Mouse (Mus musculus): ENCODE data around the gene Gm10719. TPM values are rescaled to one million over a fixed set of nuclear protein-coding genes. Genes with fewer than 3 reads are reported as not detected.

Gm10719 gene
- polyA plus RNA-seq (2017; shearing (Covaris generic)), result 3.0 TPM

GRCm38 (mm10) chr9:3017108-3017507 is at the start of gene Gm10719:
Gm10719 (plus strand) TSS chr9:3017408.

GRCm38 (mm10) chr9:3000445-3000972 is 16.7 kb upstream of the Gm10719 start, which contains the start of gene Gm10722:
Gm10722 (plus strand) TSS chr9:3000922.

DNA sequence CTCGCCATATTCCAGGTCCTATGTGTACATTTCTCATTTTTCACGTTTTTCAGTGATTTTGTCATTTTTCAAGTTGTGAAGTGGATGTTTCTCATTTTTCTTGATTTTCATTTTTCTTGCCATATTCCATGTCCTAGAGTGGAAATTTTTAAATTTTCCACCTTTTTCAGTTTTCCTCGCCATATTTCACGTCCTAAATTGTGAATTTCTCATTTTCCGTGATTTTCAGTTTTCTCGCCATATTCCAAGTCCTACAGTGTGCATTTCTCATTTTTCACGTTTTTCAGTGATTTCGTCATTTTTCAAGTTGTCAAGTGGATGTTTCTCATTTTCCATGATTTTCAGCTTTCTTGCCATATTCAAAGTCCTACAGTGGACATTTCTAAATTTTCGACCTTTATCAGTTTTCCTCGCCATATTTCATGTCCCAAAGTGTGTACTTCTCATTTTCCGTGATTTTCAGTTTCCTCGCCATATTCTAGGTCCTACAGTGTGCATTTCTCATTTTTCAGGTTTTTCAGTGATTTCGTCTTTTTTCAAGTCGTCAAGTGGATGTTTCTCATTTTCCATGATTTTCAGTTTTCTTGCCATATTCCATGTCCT is 14.3 kb upstream of the Gm10719 start, which contains the start of gene Gm11168:
TSS of gene Gm11168 (plus strand) at position 553 of the 603 bp plus-strand sequence.

DNA sequence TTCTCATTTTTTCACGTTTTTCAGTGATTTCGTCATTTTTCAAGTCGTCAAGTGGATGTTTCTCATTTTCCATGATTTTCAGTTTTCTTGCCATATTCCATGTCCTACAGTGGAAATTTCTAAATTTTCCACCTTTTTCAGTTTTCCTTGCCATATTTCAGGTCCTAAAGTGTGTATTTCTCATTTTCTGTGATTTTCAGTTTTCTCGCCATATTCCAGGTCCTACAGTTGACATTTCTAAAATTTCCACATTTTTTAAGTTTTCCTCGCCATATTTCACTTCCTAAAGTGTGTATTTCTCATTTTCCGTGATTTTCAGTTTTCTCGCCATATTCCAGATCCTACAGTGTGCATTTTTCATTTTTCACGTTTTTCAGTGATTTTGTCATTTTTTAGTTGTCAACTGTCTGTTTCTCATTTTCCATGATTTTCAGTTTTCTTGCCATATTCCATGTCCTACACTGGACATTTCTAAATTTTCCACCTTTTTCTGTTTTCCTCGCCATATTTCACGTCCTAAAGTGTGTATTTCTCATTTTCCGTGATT is 4.4 kb upstream of the Gm10719 start, which contains the start of gene Gm10721:
TSS of gene Gm10721 (plus strand) at position 408 of the 547 bp plus-strand sequence.

GRCm38 (mm10) chr9:3015354-3015753 is 1.9 kb upstream of the Gm10719 start, which contains the start of gene Gm10720:
Gm10720 (plus strand) TSS chr9:3015654.

GRCm38 (mm10) chr9:3023312-3023984 is 6.2 kb downstream of the Gm10719 start, which contains the start of gene Gm10718:
Gm10718 (plus strand) TSS chr9:3023547.

DNA sequence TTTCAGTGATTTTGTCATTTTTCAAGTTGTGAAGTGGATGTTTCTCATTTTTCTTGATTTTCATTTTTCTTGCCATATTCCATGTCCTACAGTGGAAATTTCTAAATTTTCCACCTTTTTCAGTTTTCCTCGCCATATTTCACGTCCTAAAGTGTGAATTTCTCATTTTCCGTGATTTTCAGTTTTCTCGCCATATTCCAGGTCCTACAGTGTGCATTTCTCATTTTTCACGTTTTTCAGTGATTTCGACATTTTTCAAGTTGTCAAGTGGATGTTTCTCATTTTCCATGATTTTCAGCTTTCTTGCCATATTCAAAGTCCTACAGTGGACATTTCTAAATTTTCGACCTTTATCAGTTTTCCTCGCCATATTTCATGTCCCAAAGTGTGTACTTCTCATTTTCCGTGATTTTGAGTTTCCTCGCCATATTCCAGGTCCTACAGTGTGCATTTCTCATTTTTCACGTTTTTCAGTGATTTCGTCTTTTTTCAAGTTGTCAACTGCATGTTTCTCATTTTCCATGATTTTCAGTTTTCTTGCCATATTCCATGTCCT is 7.8 kb downstream of the Gm10719 start, which contains the start of gene Gm10717:
TSS of gene Gm10717 (plus strand) at position 506 of the 556 bp plus-strand sequence.

GRCm38 (mm10) chr9:3034299-3034698 is 17.1 kb downstream of the Gm10719 start, which contains the start of gene Gm17535:
Gm17535 (plus strand) TSS chr9:3034599.

GRCm38 (mm10) chr9:3036577-3036976 is 19.4 kb downstream of the Gm10719 start, which contains the start of gene Gm10715:
Gm10715 (plus strand) TSS chr9:3036877.

Other genes with a start within 250 kb of the Gm10719 start
- gene Gm10722, start 16.5 kb upstream of the Gm10719 start, polyA plus RNA-seq (2017; shearing (Covaris generic)), result 2.0 TPM
- gene Gm11168, start 14.1 kb upstream of the Gm10719 start, polyA plus RNA-seq (2017; shearing (Covaris generic)), result 4.6 TPM
- not detected for gene Gm10721, start 4.3 kb upstream of the Gm10719 start, polyA plus RNA-seq (2017; shearing (Covaris generic))
- gene Gm10720, start 1.8 kb upstream of the Gm10719 start, polyA plus RNA-seq (2017; shearing (Covaris generic)), result not detected
- gene Gm10718, start 6.1 kb downstream of the Gm10719 start, polyA plus RNA-seq (2017; shearing (Covaris generic)), result 2.2 TPM
- 9.8 TPM for gene Gm10717, start 8.0 kb downstream of the Gm10719 start, polyA plus RNA-seq (2017; shearing (Covaris generic))
- gene Gm17535, start 17.2 kb downstream of the Gm10719 start, polyA plus RNA-seq (2017; shearing (Covaris generic)), result not detected
- gene Gm10715, start 19.5 kb downstream of the Gm10719 start, polyA plus RNA-seq (2017; shearing (Covaris generic)), result not detected